Mouse (Mus musculus) megakaryocyte-erythroid progenitor cell, adult 5-6 weeks (primary cell): ENCODE data around the gene Vmn2r34. TPM values are rescaled to one million over a fixed set of nuclear protein-coding genes. Genes with fewer than 3 reads are reported as not detected.
"Not testable (repeated sequence)": the region's sequence is repeated elsewhere in the genome, so short reads cannot be mapped to it uniquely, and the experiment has no call there.

ENCODE experiments used
- ATAC-seq: replicated peaks from 2 replicates; pipeline ENCODE4 v1.8.0; 2016; ENCODE audit warnings: mild to moderate bottlenecking, inconsistent platforms; ENCODE audit not compliant: severe bottlenecking, poor library complexity, low FRiP score, low TSS enrichment
- total RNA-seq, 2 experiments: library from RNA; stranded (forward) in 1 of 2; stranded (reverse) in 1 of 2; fragments of 200-1000, 215-1000 nt in 1 of 2; fragments of >200 nt in 1 of 2; fragmentation: Nextera tagmentation in 1 of 2; gene quantifications; 2 replicates each; pipeline ENCODE4 v1.2.3; 2014 to 2017

Vmn2r34 gene
- total RNA-seq (2014; fragmentation: Nextera tagmentation): not detected in 2 replicates
- not detected in 2 replicates for total RNA-seq (2017)

DNA sequence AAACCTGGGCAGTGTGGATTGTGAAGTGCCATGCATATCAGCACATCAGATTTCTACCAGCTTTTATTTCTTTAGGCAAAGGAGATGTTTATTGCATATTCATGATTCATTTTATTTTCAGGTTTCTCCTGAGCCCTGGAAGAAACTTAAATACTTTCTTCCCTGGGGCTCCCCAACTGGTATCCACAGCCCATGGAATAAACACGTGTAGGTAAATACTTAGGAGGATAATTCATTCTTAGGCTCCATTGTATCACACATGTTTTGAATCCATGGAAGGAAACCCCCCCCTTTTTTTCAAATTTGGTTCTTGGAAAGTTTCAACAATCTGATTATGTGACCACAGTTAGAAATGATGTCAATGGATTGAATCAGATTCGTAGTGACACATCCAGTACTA, at the start of gene Vmn2r34:
Gene Vmn2r34 (minus strand): TSS at position 101 of the 400 bp plus-strand sequence.
- not testable (repeated sequence) for ATAC-seq

DNA sequence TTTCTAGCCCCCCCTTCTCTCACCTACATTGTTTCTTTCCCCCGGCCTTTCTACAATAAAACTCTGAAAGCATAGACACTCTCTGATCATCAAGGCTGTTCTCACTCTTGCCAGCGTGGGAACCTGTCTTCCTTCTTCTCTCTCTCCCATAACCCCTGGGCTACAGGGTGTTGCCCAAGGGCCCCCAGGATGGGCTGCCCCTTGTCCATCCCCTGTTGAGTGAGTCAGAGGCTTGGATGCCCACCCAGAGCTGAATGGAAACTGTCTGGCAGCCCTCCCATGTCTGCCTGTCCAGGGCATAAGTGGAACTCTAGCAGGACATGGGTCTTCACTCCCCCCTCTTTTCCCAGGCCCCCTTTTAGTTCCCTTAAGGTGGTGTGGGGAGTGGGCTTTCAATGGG, 15.3 kb downstream of the Vmn2r34 start:
- ATAC-seq: not testable (repeated sequence)

Other genes starting within 250 kb of the Vmn2r34 start
- gene Vmn2r32, start 209.5 kb downstream of the Vmn2r34 start, total RNA-seq (2014; fragmentation: Nextera tagmentation): not detected in 2 replicates
- not detected in 2 replicates for gene Vmn2r32, start 209.5 kb downstream of the Vmn2r34 start, total RNA-seq (2017)
- not detected in 2 replicates for gene Vmn2r33, start 122.7 kb downstream of the Vmn2r34 start, total RNA-seq (2014; fragmentation: Nextera tagmentation)
- gene Vmn2r33, start 122.7 kb downstream of the Vmn2r34 start, total RNA-seq (2017): not detected in 2 replicates
- gene Vmn2r35, start 130.4 kb upstream of the Vmn2r34 start, total RNA-seq (2014; fragmentation: Nextera tagmentation): not detected in 2 replicates
- gene Vmn2r35, start 130.4 kb upstream of the Vmn2r34 start, total RNA-seq (2017): not detected in 2 replicates
- gene Vmn2r36, start 213.0 kb upstream of the Vmn2r34 start, total RNA-seq (2014; fragmentation: Nextera tagmentation): not detected in 2 replicates
- not detected in 2 replicates for gene Vmn2r36, start 213.0 kb upstream of the Vmn2r34 start, total RNA-seq (2017)